Mouse (Mus musculus) bone marrow macrophage, adult 2 months (primary cell): ENCODE results near the gene Mogat2.

Source experiments
- CTCF ChIP-seq: IDR thresholded peaks from 2 replicates; pipeline ENCODE4 v1.5.1; 2012; ENCODE audit warnings: low read depth, mild to moderate bottlenecking, low read length, moderate library complexity
- POLR2A ChIP-seq: IDR thresholded peaks from 2 replicates; pipeline ENCODE4 v1.6.1; 2012; ENCODE audit warnings: mild to moderate bottlenecking, low read depth, low read length, borderline replicate concordance

GRCm38 (mm10) chr7:99170519-99170918 lies 67.9 kb downstream of the Mogat2 start:
- no peak for TF ChIP-seq CTCF
- TF ChIP-seq POLR2A = no peak
